Mouse (Mus musculus): ENCODE measurements around the gene Tet1. TPM values are rescaled to one million over a fixed set of nuclear protein-coding genes. Genes with fewer than 3 reads are reported as not detected.

Tet1 gene
- polyA plus RNA-seq, 1 experiment from 2014 or later, result 35.3 TPM

DNA sequence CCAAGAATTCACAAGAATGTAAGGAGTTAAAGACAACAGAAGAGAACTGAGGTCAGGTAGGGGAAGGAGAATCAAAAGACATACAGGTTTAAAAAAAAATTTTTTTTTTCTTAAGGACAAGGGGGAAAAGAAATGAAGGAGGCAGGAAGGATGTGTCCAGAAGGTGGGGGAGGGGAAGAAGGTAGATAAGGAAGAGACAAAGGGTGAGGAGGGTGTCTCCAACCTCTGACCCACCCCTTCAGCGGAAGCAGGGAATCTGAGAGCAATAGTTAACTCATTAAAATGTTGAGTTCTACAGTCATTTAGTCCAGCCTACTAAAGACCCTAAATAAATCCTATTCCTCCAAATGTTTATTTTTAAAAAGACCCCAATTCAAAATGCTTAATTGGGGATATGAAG is 24.3 kb downstream of the Tet1 start:
- no peak for ATAC-seq (ENCODE audit: low FRiP score, low TSS enrichment)
- Histone ChIP-seq H3K4me3 (ENCODE audit: low read length) (no peak overlapping the region), H3K9me3 (ENCODE audit: control insufficient read depth, low read length) (peaks cover 3% of the 10 kb centered on the region; the same call in 1 of the 2 replicates), H3K4me2 (replicated peaks; ENCODE audit: low read depth, low read length) (no peak overlapping the region), H3K9ac (ENCODE audit: low read depth, low read length) (no peak overlapping the region), H3K27ac (ENCODE audit: low read depth, low read length) (no peak overlapping the region), H3K36me3 (ENCODE audit: control insufficient read depth, insufficient read depth, low read length) (peaks cover 1% of the 10 kb centered on the region; the same call in 1 of the 2 replicates), H3K4me1 (ENCODE audit: control insufficient read depth, insufficient read depth, low read length) (0 out of 2 replicates have a peak, but pooled peaks cover 7% of the 10 kb centered on the region), H3K27me3 (ENCODE audit: control insufficient read depth, insufficient read depth, low read length) (no peaks in the 10 kb centered on the region)
- WGBS, result 41% methylated on average over 1 of the region's 1 CpGs

DNA sequence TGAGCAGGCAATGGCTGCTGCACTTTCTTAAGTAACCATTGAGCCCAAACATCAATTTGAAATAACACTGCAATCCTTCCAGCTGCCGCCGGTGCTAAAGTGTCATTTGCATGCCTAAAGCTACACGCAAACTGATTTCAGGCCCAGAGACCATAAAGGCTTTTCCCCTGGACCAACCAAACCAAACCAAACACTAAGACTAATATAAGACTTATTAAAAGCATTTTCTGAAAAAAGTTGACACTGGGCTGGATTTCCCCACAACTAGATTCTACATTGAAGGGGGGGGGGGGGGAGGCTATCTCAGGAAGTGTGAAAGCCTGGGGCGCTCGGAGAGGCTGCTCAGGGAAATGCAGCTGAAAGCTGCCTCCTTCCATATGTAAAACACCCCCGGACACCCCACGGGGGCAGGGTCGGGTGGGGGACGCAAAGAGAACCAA is 24.8 kb downstream of the Tet1 start:
- Histone ChIP-seq H3K4me3 (ENCODE audit: low read length) (no peak overlapping the region), H3K9ac (ENCODE audit: low read depth, low read length) (no peak overlapping the region), H3K27ac (ENCODE audit: low read depth, low read length) (no peak overlapping the region), H3K27me3 (ENCODE audit: control insufficient read depth, insufficient read depth, low read length) (no peaks in the 10 kb centered on the region), H3K9me3 (ENCODE audit: control insufficient read depth, low read length) (peaks cover 3% of the 10 kb centered on the region; the same call in 1 of the 2 replicates), H3K4me1 (ENCODE audit: control insufficient read depth, insufficient read depth, low read length) (0 out of 2 replicates have a peak, but pooled peaks cover 7% of the 10 kb centered on the region), H3K4me2 (replicated peaks; ENCODE audit: low read depth, low read length) (peak overlapping the region; percentile 17; the same call in 1 of the 2 replicates), H3K36me3 (ENCODE audit: control insufficient read depth, insufficient read depth, low read length) (peaks cover 6% of the 10 kb centered on the region; the same call in 1 of the 2 replicates)
- 18% methylated on average over 9 of the region's 9 CpGs for WGBS
- no peak for ATAC-seq (ENCODE audit: low FRiP score, low TSS enrichment)

- Histone ChIP-seq H3K27ac (ENCODE audit: low read depth, low read length) (no peak overlapping the region), H3K9me3 (ENCODE audit: control insufficient read depth, low read length) (peaks cover 3% of the 10 kb centered on the region; the same call in 1 of the 2 replicates), H3K4me3 (ENCODE audit: low read length) (no peak overlapping the region), H3K27me3 (ENCODE audit: control insufficient read depth, insufficient read depth, low read length) (no peaks in the 10 kb centered on the region), H3K4me1 (ENCODE audit: control insufficient read depth, insufficient read depth, low read length) (0 out of 2 replicates have a peak, but pooled peaks cover 7% of the 10 kb centered on the region), H3K36me3 (ENCODE audit: control insufficient read depth, insufficient read depth, low read length) (peaks cover 9% of the 10 kb centered on the region; the same call in 1 of the 2 replicates), H3K9ac (ENCODE audit: low read depth, low read length) (no peak overlapping the region), H3K4me2 (replicated peaks; ENCODE audit: low read depth, low read length) (no peak overlapping the region)
- 51% methylated on average over 5 of the region's 5 CpGs for WGBS
- no peak for ATAC-seq (ENCODE audit: low FRiP score, low TSS enrichment)
Measured at GRCm38 (mm10) chr10:62881211-62881610, 27.6 kb downstream of the Tet1 start.

- Histone ChIP-seq H3K36me3 (ENCODE audit: control insufficient read depth, insufficient read depth, low read length) (peaks cover 9% of the 10 kb centered on the region; the same call in 1 of the 2 replicates), H3K9me3 (ENCODE audit: control insufficient read depth, low read length) (peaks cover 3% of the 10 kb centered on the region; the same call in 1 of the 2 replicates), H3K27me3 (ENCODE audit: control insufficient read depth, insufficient read depth, low read length) (no peaks in the 10 kb centered on the region), H3K4me3 (ENCODE audit: low read length) (no peak overlapping the region), H3K27ac (ENCODE audit: low read depth, low read length) (no peak overlapping the region), H3K9ac (ENCODE audit: low read depth, low read length) (no peak overlapping the region), H3K4me2 (replicated peaks; ENCODE audit: low read depth, low read length) (no peak overlapping the region), H3K4me1 (ENCODE audit: control insufficient read depth, insufficient read depth, low read length) (no peaks in the 10 kb centered on the region)
- 87% methylated on average over 13 of the region's 13 CpGs for WGBS
- ATAC-seq (ENCODE audit: low FRiP score, low TSS enrichment), result no peak
Measured at GRCm38 (mm10) chr10:62878056-62878455, 30.7 kb downstream of the Tet1 start.

DNA sequence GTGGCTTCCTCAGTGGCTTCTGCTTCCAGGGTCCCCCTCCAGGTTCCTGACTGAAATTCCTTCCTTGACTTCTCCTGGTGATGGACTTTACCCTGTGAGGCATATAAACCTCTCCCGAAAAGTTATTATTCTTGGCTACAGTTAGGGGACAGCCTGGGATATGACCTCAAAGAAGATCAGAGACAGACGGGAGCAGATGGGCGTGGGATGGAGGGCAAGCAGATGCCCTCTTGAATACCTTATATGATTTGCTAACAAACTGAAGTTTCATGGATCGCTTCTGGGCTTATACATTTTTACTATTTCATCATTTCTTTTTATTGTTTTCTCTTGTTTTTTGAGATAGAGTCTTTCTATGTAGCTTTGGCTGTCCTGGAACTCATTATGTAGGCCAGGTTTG is 33.2 kb downstream of the Tet1 start:
- Histone ChIP-seq H3K4me1 (ENCODE audit: control insufficient read depth, insufficient read depth, low read length) (no peaks in the 10 kb centered on the region), H3K27me3 (ENCODE audit: control insufficient read depth, insufficient read depth, low read length) (no peaks in the 10 kb centered on the region), H3K27ac (ENCODE audit: low read depth, low read length) (no peak overlapping the region), H3K9ac (ENCODE audit: low read depth, low read length) (no peak overlapping the region), H3K36me3 (ENCODE audit: control insufficient read depth, insufficient read depth, low read length) (peaks cover 9% of the 10 kb centered on the region; the same call in 1 of the 2 replicates), H3K9me3 (ENCODE audit: control insufficient read depth, low read length) (peaks cover 3% of the 10 kb centered on the region; the same call in 1 of the 2 replicates), H3K4me3 (ENCODE audit: low read length) (no peak overlapping the region), H3K4me2 (replicated peaks; ENCODE audit: low read depth, low read length) (no peak overlapping the region)
- WGBS, result 87% methylated on average over 4 of the region's 4 CpGs
- no peak for ATAC-seq (ENCODE audit: low FRiP score, low TSS enrichment)

DNA sequence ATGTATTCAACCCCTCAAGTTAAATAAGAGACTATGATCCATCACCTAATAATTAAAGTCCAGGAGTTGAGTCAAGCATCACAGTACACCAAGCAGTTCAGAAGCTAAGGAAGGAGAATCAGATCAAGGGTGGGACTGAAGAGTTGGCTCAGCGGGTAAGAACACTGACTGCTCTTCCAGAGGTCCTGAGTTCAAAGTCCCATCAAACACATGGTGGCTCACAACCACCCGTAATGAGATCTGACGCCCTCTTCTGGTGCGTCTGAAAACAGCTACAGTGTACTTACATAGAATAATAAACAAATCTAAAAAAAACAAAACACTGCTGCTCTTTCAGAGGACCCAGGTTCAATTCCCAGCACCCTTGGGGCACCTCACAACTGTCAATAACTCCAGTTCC is 34.0 kb downstream of the Tet1 start:
- H3K4me1 ChIP-seq (ENCODE audit: control insufficient read depth, insufficient read depth, low read length), result no peaks in the 10 kb centered on the region
- peaks cover 3% of the 10 kb centered on the region; the same call in 1 of the 2 replicates for H3K9me3 ChIP-seq (ENCODE audit: control insufficient read depth, low read length)
- no peak overlapping the region for H3K9ac ChIP-seq (ENCODE audit: low read depth, low read length)
- peaks cover 9% of the 10 kb centered on the region; the same call in 1 of the 2 replicates for H3K36me3 ChIP-seq (ENCODE audit: control insufficient read depth, insufficient read depth, low read length)
- no peaks in the 10 kb centered on the region for H3K27me3 ChIP-seq (ENCODE audit: control insufficient read depth, insufficient read depth, low read length)
- H3K27ac ChIP-seq (ENCODE audit: low read depth, low read length), result no peak overlapping the region
- 81% methylated on average over 4 of the region's 4 CpGs for WGBS
- H3K4me2 ChIP-seq (replicated peaks; ENCODE audit: low read depth, low read length), result no peak overlapping the region
- no peak for ATAC-seq (ENCODE audit: low FRiP score, low TSS enrichment)
- H3K4me3 ChIP-seq (ENCODE audit: low read length), result no peak overlapping the region

- Histone ChIP-seq H3K27me3 (ENCODE audit: control insufficient read depth, insufficient read depth, low read length) (no peaks in the 10 kb centered on the region), H3K4me1 (ENCODE audit: control insufficient read depth, insufficient read depth, low read length) (peaks cover 14% of the 10 kb centered on the region; the same call in 1 of the 2 replicates), H3K4me2 (replicated peaks; ENCODE audit: low read depth, low read length) (peak overlapping the region; percentile 90), H3K36me3 (ENCODE audit: control insufficient read depth, insufficient read depth, low read length) (no peaks in the 10 kb centered on the region), H3K4me3 (ENCODE audit: low read length) (peak overlapping the region; percentile 54), H3K9me3 (ENCODE audit: control insufficient read depth, low read length) (peaks cover 4% of the 10 kb centered on the region; the same call in 1 of the 2 replicates), H3K9ac (ENCODE audit: low read depth, low read length) (peak overlapping the region; percentile 66; the same call in 1 of the 2 replicates), H3K27ac (ENCODE audit: low read depth, low read length) (no peak overlapping the region)
- peak; percentile 41; the same call in 1 of the 2 replicates for ATAC-seq (ENCODE audit: low FRiP score, low TSS enrichment)
- 39% methylated on average over 11 of the region's 11 CpGs for WGBS
Measured at GRCm38 (mm10) chr10:62866035-62866791, 42.6 kb downstream of the Tet1 start.

DNA sequence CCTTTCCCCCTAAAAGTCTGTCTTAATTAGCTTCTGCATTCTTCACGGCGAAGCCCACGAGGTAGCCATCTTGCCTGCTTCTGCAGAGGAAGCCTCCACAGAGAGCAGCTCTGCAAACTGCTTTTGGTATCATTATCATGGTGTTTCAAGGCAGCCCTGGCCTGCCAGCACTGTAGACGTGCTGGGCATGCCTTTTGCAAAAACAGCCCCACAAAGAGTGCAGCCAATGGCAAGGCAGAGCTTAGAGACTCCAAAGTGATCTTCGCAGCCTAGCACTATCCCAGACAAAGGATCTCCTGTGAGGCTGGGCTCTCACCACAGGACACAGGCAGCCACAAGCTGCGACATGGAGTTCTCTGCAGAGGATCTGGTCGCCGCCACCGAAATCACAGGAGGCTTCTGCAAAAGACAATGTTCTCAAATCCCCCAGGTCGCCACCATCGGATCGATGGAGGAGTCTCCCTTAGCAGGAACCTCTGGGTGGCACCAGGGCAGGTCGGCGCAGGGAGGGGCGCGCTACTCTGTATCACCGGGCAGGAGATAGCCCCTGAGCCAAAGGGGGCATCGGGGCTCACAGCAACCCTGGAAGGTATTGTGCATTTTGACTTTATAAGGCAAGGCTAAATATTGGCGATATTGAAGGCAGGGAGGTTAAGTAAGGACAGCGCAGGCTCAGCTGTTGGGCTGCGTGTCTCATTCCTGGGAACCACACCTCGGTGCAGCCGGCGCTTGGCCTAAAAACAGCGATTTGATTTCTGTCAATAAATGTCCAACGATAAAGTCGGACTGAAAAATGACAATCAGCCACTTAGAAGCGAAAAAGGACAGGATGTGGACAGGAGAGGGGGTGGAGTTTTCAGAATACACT is 43.4 kb downstream of the Tet1 start:
- H3K9ac ChIP-seq (ENCODE audit: low read depth, low read length), result peak overlapping the region; percentile 66
- H3K9me3 ChIP-seq (ENCODE audit: control insufficient read depth, low read length), result peaks cover 4% of the 10 kb centered on the region; the same call in 1 of the 2 replicates
- H3K27me3 ChIP-seq (ENCODE audit: control insufficient read depth, insufficient read depth, low read length), result no peaks in the 10 kb centered on the region
- H3K4me1 ChIP-seq (ENCODE audit: control insufficient read depth, insufficient read depth, low read length), result peaks cover 14% of the 10 kb centered on the region; the same call in 1 of the 2 replicates
- peak overlapping the region; percentile 90 for H3K27ac ChIP-seq (ENCODE audit: low read depth, low read length)
- ATAC-seq (ENCODE audit: low FRiP score, low TSS enrichment), result peak; percentile 96
- H3K4me3 ChIP-seq (ENCODE audit: low read length), result peak overlapping the region; percentile 54
- under 1% methylated on average over 28 of the region's 28 CpGs for WGBS
- no peaks in the 10 kb centered on the region for H3K36me3 ChIP-seq (ENCODE audit: control insufficient read depth, insufficient read depth, low read length)
- peak overlapping the region; percentile 90 for H3K4me2 ChIP-seq (replicated peaks; ENCODE audit: low read depth, low read length)
